Mouse (Mus musculus) heart, embryonic 15.5 days (tissue): ENCODE data around the gene Zdhhc8. TPM values are rescaled to one million over a fixed set of nuclear protein-coding genes. Genes with fewer than 3 reads are reported as not detected.

ENCODE experiments used
- ATAC-seq: fragments of 200-750 bp; cut with Nextera tagmentation; replicated peaks from 2 replicates; pipeline ENCODE4 v1.8.0; 2017; ENCODE audit warnings: low read depth, moderate TSS enrichment; ENCODE audit not compliant: insufficient number of reproducible peaks, insufficient read depth, low FRiP score
- H3K27ac ChIP-seq: fragments of 300-500 bp; sonication (generic); 2 replicates; pipeline ENCODE4 v1.5.1; 2015; ENCODE audit warnings: mild to moderate bottlenecking, inconsistent platforms
- H3K27me3 ChIP-seq: fragments of 300-500 bp; sonication (generic); 2 replicates; pipeline ENCODE4 v1.6.1; 2015; ENCODE audit warnings: inconsistent platforms
- H3K36me3 ChIP-seq: fragments of 300-500 bp; sonication (generic); 2 replicates; pipeline ENCODE4 v1.6.1; 2015; ENCODE audit warnings: mild to moderate bottlenecking, inconsistent platforms
- H3K4me1 ChIP-seq: fragments of 300-500 bp; sonication (generic); replicated peaks from 2 replicates; pipeline ENCODE4 v1.6.1; 2015; ENCODE audit warnings: inconsistent platforms
- H3K4me2 ChIP-seq: fragments of 300-500 bp; sonication (generic); 2 replicates; pipeline ENCODE4 v1.6.1; 2015; ENCODE audit warnings: inconsistent platforms, mild to moderate bottlenecking, moderate library complexity
- H3K4me3 ChIP-seq: fragments of 300-500 bp; sonication (generic); 2 replicates; pipeline ENCODE4 v1.5.1; 2015; ENCODE audit warnings: mild to moderate bottlenecking, inconsistent platforms
- H3K9ac ChIP-seq: fragments of 300-500 bp; sonication (generic); 2 replicates; pipeline ENCODE4 v1.6.1; 2015; ENCODE audit warnings: mild to moderate bottlenecking, inconsistent platforms
- H3K9me3 ChIP-seq: fragments of 300-500 bp; sonication (generic); replicated peaks from 2 replicates; pipeline ENCODE4 v1.6.1; 2016; ENCODE audit warnings: inconsistent platforms
- WGBS: fragments of 180-500 bp; shearing (Covaris S2); methylation state at CpG from one replicate; pipeline ENCODE4 v1.1.7; 2015; ENCODE audit warnings: mixed read lengths; 5-methylcytosine and 5-hydroxymethylcytosine counted together
- polyA plus RNA-seq: library from polyadenylated mRNA; unstranded; fragments of >200 nt; fragmentation: Nextera tagmentation; extraction: Ambion mirVana; gene quantifications from 2 replicates; pipeline ENCODE4 v1.2.1, GENCODE M21; 2015

The Zdhhc8 gene
- polyA plus RNA-seq, 1 experiment from 2014 or later = 18.8 TPM

- Histone ChIP-seq H3K27me3 (no peaks in the 10 kb centered on the region), H3K4me2 (no peak overlapping the region), H3K4me3 (no peak overlapping the region), H3K27ac (no peak overlapping the region), H3K4me1 (peaks cover 6% of the 10 kb centered on the region), H3K36me3 (no peaks in the 10 kb centered on the region), H3K9ac (no peak overlapping the region), H3K9me3 (no peaks in the 10 kb centered on the region)
- no peak for ATAC-seq
- WGBS = 63% methylated on average over 15 of the region's 15 CpGs
Measured at GRCm38 (mm10) chr16:18194208-18194985, 40.5 kb downstream of the Zdhhc8 start.

GRCm38 (mm10) chr16:18191006-18191405, 43.9 kb downstream of the Zdhhc8 start:
- H3K27ac ChIP-seq = no peak overlapping the region
- no peak for ATAC-seq
- no peaks in the 10 kb centered on the region for H3K9me3 ChIP-seq
- H3K4me2 ChIP-seq = no peak overlapping the region
- H3K4me3 ChIP-seq = no peak overlapping the region
- WGBS = 72% methylated on average over 2 of the region's 2 CpGs
- no peak overlapping the region for H3K9ac ChIP-seq
- H3K27me3 ChIP-seq = no peaks in the 10 kb centered on the region
- peaks cover 21% of the 10 kb centered on the region for H3K4me1 ChIP-seq
- no peaks in the 10 kb centered on the region for H3K36me3 ChIP-seq

- ATAC-seq = peak; percentile 35; the same call in 1 of the 2 replicates
- Histone ChIP-seq H3K36me3 (no peaks in the 10 kb centered on the region), H3K27me3 (no peaks in the 10 kb centered on the region; the same call in 1 of the 2 replicates), H3K4me1 (peaks cover 15% of the 10 kb centered on the region), H3K27ac (peak overlapping the region; percentile 39; the same call in 1 of the 2 replicates), H3K4me3 (no peak overlapping the region), H3K9me3 (no peaks in the 10 kb centered on the region), H3K9ac (no peak overlapping the region), H3K4me2 (no peak overlapping the region)
- 60% methylated on average over 3 of the region's 3 CpGs for WGBS
Measured at GRCm38 (mm10) chr16:18187221-18187620, 47.7 kb downstream of the Zdhhc8 start.

- Histone ChIP-seq H3K4me1 (peaks cover 15% of the 10 kb centered on the region), H3K4me3 (no peak overlapping the region), H3K9me3 (no peaks in the 10 kb centered on the region), H3K4me2 (no peak overlapping the region), H3K9ac (no peak overlapping the region), H3K27ac (peak overlapping the region; percentile 39; the same call in 1 of the 2 replicates), H3K27me3 (no peaks in the 10 kb centered on the region; the same call in 1 of the 2 replicates), H3K36me3 (no peaks in the 10 kb centered on the region)
- 53% methylated on average over 4 of the region's 4 CpGs for WGBS
- ATAC-seq = no peak
Measured at GRCm38 (mm10) chr16:18186798-18187197, 48.1 kb downstream of the Zdhhc8 start.

- Histone ChIP-seq H3K4me1 (peaks cover 20% of the 10 kb centered on the region), H3K27ac (no peak overlapping the region), H3K27me3 (no peaks in the 10 kb centered on the region; the same call in 1 of the 2 replicates), H3K36me3 (no peaks in the 10 kb centered on the region), H3K4me3 (no peak overlapping the region), H3K4me2 (no peak overlapping the region), H3K9ac (no peak overlapping the region), H3K9me3 (no peaks in the 10 kb centered on the region)
- WGBS = 85% methylated on average over 8 of the region's 8 CpGs
- no peak for ATAC-seq
Measured at GRCm38 (mm10) chr16:18185715-18186449, 49.1 kb downstream of the Zdhhc8 start.

- 71% methylated on average over 8 of the region's 8 CpGs for WGBS
- H3K36me3 ChIP-seq = no peaks in the 10 kb centered on the region
- peaks cover 3% of the 10 kb centered on the region; the same call in 1 of the 2 replicates for H3K27me3 ChIP-seq
- no peak overlapping the region for H3K9ac ChIP-seq
- no peak overlapping the region for H3K4me3 ChIP-seq
- no peaks in the 10 kb centered on the region for H3K9me3 ChIP-seq
- ATAC-seq = no peak
- H3K4me1 ChIP-seq = peaks cover 18% of the 10 kb centered on the region
- no peak overlapping the region for H3K4me2 ChIP-seq
- H3K27ac ChIP-seq = no peak overlapping the region
Measured at GRCm38 (mm10) chr16:18182766-18183165, 52.2 kb downstream of the Zdhhc8 start.

- ATAC-seq = no peak
- WGBS = 43% methylated on average over 10 of the region's 10 CpGs
- no peak overlapping the region for H3K9ac ChIP-seq
Measured at GRCm38 (mm10) chr16:18181398-18181797, 53.5 kb downstream of the Zdhhc8 start.

GRCm38 (mm10) chr16:18179591-18179990, 55.3 kb downstream of the Zdhhc8 start:
- H3K4me2 ChIP-seq = no peak overlapping the region
- 0 out of 2 replicates have a peak, but pooled peaks cover 6% of the 10 kb centered on the region for H3K4me1 ChIP-seq
- H3K4me3 ChIP-seq = no peak overlapping the region
- peaks cover 7% of the 10 kb centered on the region; the same call in 1 of the 2 replicates for H3K27me3 ChIP-seq
- 44% methylated on average over 2 of the region's 2 CpGs for WGBS
- no peak overlapping the region for H3K27ac ChIP-seq
- no peaks in the 10 kb centered on the region for H3K36me3 ChIP-seq
- no peaks in the 10 kb centered on the region for H3K9me3 ChIP-seq
- no peak overlapping the region for H3K9ac ChIP-seq
- ATAC-seq = no peak

More at GRCm38 (mm10) chr16:18181398-18181797, 53.5 kb downstream of the Zdhhc8 start:
- H3K27ac ChIP-seq = no peak overlapping the region
- H3K4me2 ChIP-seq = no peak overlapping the region
- no peaks in the 10 kb centered on the region for H3K36me3 ChIP-seq
- H3K4me1 ChIP-seq = 0 out of 2 replicates have a peak, but pooled peaks cover 5% of the 10 kb centered on the region
- H3K27me3 ChIP-seq = peaks cover 3% of the 10 kb centered on the region; the same call in 1 of the 2 replicates
- H3K4me3 ChIP-seq = no peak overlapping the region
- H3K9me3 ChIP-seq = no peaks in the 10 kb centered on the region

GRCm38 (mm10) chr16:18176758-18177157, 58.2 kb downstream of the Zdhhc8 start:
- Histone ChIP-seq H3K4me1 (0 out of 2 replicates have a peak, but pooled peaks cover 6% of the 10 kb centered on the region), H3K36me3 (no peaks in the 10 kb centered on the region), H3K9me3 (no peaks in the 10 kb centered on the region), H3K27ac (no peak overlapping the region), H3K4me2 (no peak overlapping the region), H3K9ac (no peak overlapping the region), H3K4me3 (no peak overlapping the region), H3K27me3 (peaks cover 8% of the 10 kb centered on the region; the same call in 1 of the 2 replicates)
- no peak for ATAC-seq
- WGBS = 76% methylated on average over 4 of the region's 4 CpGs

GRCm38 (mm10) chr16:18175817-18176541, 59.0 kb downstream of the Zdhhc8 start:
- no peak overlapping the region for H3K9ac ChIP-seq
- ATAC-seq = no peak
- 0 out of 2 replicates have a peak, but pooled peaks cover 2% of the 10 kb centered on the region for H3K4me1 ChIP-seq
- H3K36me3 ChIP-seq = no peaks in the 10 kb centered on the region
- WGBS = 41% methylated on average over 6 of the region's 6 CpGs
- no peak overlapping the region for H3K27ac ChIP-seq
- H3K27me3 ChIP-seq = peaks cover 16% of the 10 kb centered on the region; the same call in 1 of the 2 replicates
- no peak overlapping the region for H3K4me3 ChIP-seq
- H3K9me3 ChIP-seq = no peaks in the 10 kb centered on the region
- H3K4me2 ChIP-seq = no peak overlapping the region

- Histone ChIP-seq H3K4me1 (0 out of 2 replicates have a peak, but pooled peaks cover 2% of the 10 kb centered on the region), H3K9ac (no peak overlapping the region), H3K4me3 (no peak overlapping the region), H3K9me3 (no peaks in the 10 kb centered on the region), H3K4me2 (no peak overlapping the region), H3K27ac (no peak overlapping the region), H3K36me3 (no peaks in the 10 kb centered on the region), H3K27me3 (peaks cover 16% of the 10 kb centered on the region; the same call in 1 of the 2 replicates)
- WGBS = 56% methylated on average over 11 of the region's 11 CpGs
- ATAC-seq = no peak
Measured at GRCm38 (mm10) chr16:18173788-18174187, 61.1 kb downstream of the Zdhhc8 start.
